Mouse (Mus musculus): ENCODE measurements around the gene Fam181b.

Fam181b gene

DNA sequence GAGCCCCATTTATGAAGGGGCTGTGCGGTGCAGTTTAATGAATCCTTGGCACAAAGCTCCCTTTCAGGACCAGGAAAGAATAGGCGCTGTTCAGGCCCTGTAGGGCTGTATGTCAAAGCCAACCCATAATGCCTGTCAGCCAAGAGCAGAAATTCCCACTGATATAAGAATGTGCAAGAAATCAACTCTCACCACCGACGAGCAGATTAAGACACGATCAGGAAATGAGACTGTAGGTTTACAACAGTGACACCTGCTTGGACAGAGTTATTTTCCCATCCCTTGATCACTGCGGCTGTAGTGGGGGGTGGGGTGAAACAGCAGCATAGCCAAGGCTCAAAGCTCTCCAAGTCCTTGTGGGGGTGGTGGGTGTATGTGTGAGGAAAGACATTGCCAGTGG lies 17.5 kb upstream of the Fam181b start:
- H3K36me3 ChIP-seq (ENCODE audit: insufficient read depth, low read length): no peaks in the 10 kb centered on the region
- no peaks in the 10 kb centered on the region; the same call in 1 of the 2 replicates for H3K27me3 ChIP-seq (ENCODE audit: insufficient read depth, low read length)
- no peak for TF ChIP-seq NANOG (IDR thresholded peaks at IDR 0.05; ENCODE audit: borderline replicate concordance, low read length)
- no peak for TF ChIP-seq POU5F1 (IDR thresholded peaks at IDR 0.05; ENCODE audit: borderline replicate concordance, low read length)
- no peak for TF ChIP-seq CTCF (conservative IDR thresholded peaks at IDR 0.05; ENCODE audit: low read length)
- H3K4me3 ChIP-seq (replicated peaks; ENCODE audit: low read length): no peak overlapping the region
- peaks cover 4% of the 10 kb centered on the region; the same call in 1 of the 2 replicates for H3K9me3 ChIP-seq (ENCODE audit: low read length)
- H3K4me1 ChIP-seq (replicated peaks; ENCODE audit: low read depth, low read length): peaks cover 1% of the 10 kb centered on the region

DNA sequence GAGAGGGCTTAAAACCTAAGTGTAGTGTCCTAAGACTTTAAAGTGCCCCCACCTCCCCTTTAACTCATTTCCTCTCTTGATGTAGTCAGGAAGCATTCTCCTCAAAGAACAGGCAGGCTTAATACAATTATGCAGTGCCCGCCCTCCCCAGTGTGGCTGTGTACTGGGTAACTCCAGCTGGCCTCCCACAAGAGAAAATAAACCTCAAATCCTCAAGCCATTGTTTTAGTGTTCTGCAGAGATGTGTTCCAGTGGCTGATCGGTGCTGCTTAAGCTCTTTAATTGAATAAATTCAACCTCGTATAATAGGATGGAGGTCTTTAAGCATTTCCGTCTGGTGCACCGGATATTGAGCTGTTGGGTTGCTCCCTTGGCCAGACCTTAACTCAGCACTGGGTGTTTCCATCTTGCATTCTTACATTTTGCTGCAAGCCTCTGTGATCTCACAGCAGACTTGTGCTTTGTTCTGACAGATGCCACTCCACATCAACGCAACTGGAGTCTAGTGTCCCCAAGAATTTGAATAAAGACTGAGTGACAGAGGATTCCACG lies 12.1 kb upstream of the Fam181b start:
- no peak for TF ChIP-seq CTCF (conservative IDR thresholded peaks at IDR 0.05; ENCODE audit: low read length)
- no peak for TF ChIP-seq NANOG (IDR thresholded peaks at IDR 0.05; ENCODE audit: borderline replicate concordance, low read length)
- no peak for TF ChIP-seq POU5F1 (IDR thresholded peaks at IDR 0.05; ENCODE audit: borderline replicate concordance, low read length)
- Histone ChIP-seq H3K4me1 (replicated peaks; ENCODE audit: low read depth, low read length) (peaks cover 8% of the 10 kb centered on the region), H3K36me3 (ENCODE audit: insufficient read depth, low read length) (no peaks in the 10 kb centered on the region)

GRCm38 (mm10) chr7:93076435-93076960 lies 3.2 kb upstream of the Fam181b start:
- Histone ChIP-seq H3K4me3 (replicated peaks; ENCODE audit: low read length) (no peak overlapping the region), H3K36me3 (ENCODE audit: insufficient read depth, low read length) (no peaks in the 10 kb centered on the region), H3K27me3 (ENCODE audit: insufficient read depth, low read length) (peaks cover 40% of the 10 kb centered on the region), H3K4me1 (replicated peaks; ENCODE audit: low read depth, low read length) (peaks cover 17% of the 10 kb centered on the region), H3K9me3 (ENCODE audit: low read length) (no peaks in the 10 kb centered on the region)
- no peak for TF ChIP-seq NANOG (IDR thresholded peaks at IDR 0.05; ENCODE audit: borderline replicate concordance, low read length)
- TF ChIP-seq CTCF (conservative IDR thresholded peaks at IDR 0.05; ENCODE audit: low read length): no peak
- TF ChIP-seq POU5F1 (IDR thresholded peaks at IDR 0.05; ENCODE audit: borderline replicate concordance, low read length): no peak

More for the DNA sequence above, 12.1 kb upstream of the Fam181b start:
- Histone ChIP-seq H3K27me3 (ENCODE audit: insufficient read depth, low read length) (no peaks in the 10 kb centered on the region), H3K9me3 (ENCODE audit: low read length) (peaks cover 4% of the 10 kb centered on the region; the same call in 1 of the 2 replicates), H3K4me3 (replicated peaks; ENCODE audit: low read length) (no peak overlapping the region)

- Histone ChIP-seq H3K27me3 (ENCODE audit: insufficient read depth, low read length) (peaks cover 57% of the 10 kb centered on the region), H3K4me1 (replicated peaks; ENCODE audit: low read depth, low read length) (peaks cover 25% of the 10 kb centered on the region), H3K9me3 (ENCODE audit: low read length) (no peaks in the 10 kb centered on the region), H3K4me3 (replicated peaks; ENCODE audit: low read length) (peak overlapping the region; percentile 86), H3K36me3 (ENCODE audit: insufficient read depth, low read length) (no peaks in the 10 kb centered on the region)
- no peak for TF ChIP-seq NANOG (IDR thresholded peaks at IDR 0.05; ENCODE audit: borderline replicate concordance, low read length)
- no peak for TF ChIP-seq POU5F1 (IDR thresholded peaks at IDR 0.05; ENCODE audit: borderline replicate concordance, low read length)
- no peak for TF ChIP-seq CTCF (conservative IDR thresholded peaks at IDR 0.05; ENCODE audit: low read length)
These were observed 263 bp upstream of the Fam181b start for GRCm38 (mm10) chr7:93079420-93079784.

DNA sequence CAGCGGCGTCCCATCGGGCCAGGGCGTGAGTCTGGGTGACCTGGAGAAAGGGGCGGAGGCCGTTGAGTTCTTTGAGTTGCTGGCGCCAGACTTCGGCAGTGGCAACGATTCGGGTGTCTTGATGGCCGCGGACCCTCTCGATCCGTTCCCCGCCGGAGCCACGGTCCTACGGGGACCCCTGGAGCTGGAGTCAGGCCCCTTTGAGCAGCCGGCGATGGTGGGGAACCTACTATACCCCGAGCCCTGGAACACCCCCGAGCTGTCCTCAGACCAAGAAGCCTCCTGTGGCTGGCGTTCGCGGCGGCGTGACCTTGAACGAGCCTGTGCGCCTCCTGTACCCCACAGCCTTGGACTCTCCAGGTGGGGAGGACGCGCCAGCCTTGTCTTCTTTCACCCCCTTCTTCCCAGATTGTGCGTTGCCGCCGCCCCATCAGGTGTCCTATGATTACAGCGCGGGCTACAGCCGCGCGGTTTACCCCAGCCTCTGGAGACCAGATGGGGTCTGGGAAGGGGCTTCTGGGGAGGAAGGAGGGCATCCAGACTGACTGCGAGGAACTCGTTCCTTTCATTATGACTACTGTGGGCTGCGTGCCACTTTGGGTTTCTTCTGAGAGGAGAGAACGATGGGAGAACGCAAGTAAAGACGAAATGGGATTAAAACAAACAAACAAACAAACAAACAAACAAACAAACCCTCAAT lies 1.2 kb downstream of the Fam181b start:
- H3K36me3 ChIP-seq (ENCODE audit: insufficient read depth, low read length): no peaks in the 10 kb centered on the region
- peaks cover 25% of the 10 kb centered on the region for H3K4me1 ChIP-seq (replicated peaks; ENCODE audit: low read depth, low read length)
- peak overlapping the region; percentile 86 for H3K4me3 ChIP-seq (replicated peaks; ENCODE audit: low read length)
- H3K27me3 ChIP-seq (ENCODE audit: insufficient read depth, low read length): peaks cover 57% of the 10 kb centered on the region
- no peaks in the 10 kb centered on the region for H3K9me3 ChIP-seq (ENCODE audit: low read length)
- TF ChIP-seq NANOG (IDR thresholded peaks at IDR 0.05; ENCODE audit: borderline replicate concordance, low read length): no peak
- TF ChIP-seq POU5F1 (IDR thresholded peaks at IDR 0.05; ENCODE audit: borderline replicate concordance, low read length): no peak
- TF ChIP-seq CTCF (conservative IDR thresholded peaks at IDR 0.05; ENCODE audit: low read length): no peak

GRCm38 (mm10) chr7:93093371-93094058 lies 13.8 kb downstream of the Fam181b start:
- no peak for TF ChIP-seq POU5F1 (IDR thresholded peaks at IDR 0.05; ENCODE audit: borderline replicate concordance, low read length)
- TF ChIP-seq NANOG (IDR thresholded peaks at IDR 0.05; ENCODE audit: borderline replicate concordance, low read length): no peak
- TF ChIP-seq CTCF (conservative IDR thresholded peaks at IDR 0.05; ENCODE audit: low read length): no peak
- Histone ChIP-seq H3K4me1 (replicated peaks; ENCODE audit: low read depth, low read length) (peaks cover 15% of the 10 kb centered on the region), H3K4me3 (replicated peaks; ENCODE audit: low read length) (no peak overlapping the region), H3K36me3 (ENCODE audit: insufficient read depth, low read length) (no peaks in the 10 kb centered on the region), H3K27me3 (ENCODE audit: insufficient read depth, low read length) (peaks cover 20% of the 10 kb centered on the region), H3K9me3 (ENCODE audit: low read length) (no peaks in the 10 kb centered on the region)

DNA sequence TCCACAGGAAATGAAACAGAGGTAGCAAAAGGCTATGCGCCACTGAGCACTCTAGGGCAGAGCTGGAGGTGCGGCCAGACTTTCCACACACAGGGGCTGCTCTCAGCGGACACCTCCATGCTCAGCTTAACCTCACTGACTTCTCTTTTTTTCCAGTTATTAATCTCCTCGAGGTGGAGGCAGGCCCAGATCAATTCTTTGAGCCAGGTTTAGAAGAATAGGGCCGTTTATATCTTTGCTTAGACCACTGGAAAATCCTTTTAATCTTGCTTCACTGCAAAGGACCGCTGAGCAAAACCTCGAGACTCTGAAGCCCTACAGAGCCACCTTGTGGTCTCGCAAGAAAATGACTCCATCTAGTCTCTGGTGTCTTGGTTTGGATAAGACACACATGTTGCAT lies 15.8 kb downstream of the Fam181b start:
- peak overlapping the region; percentile 50; the same call in 1 of the 2 replicates for H3K4me3 ChIP-seq (replicated peaks; ENCODE audit: low read length)
- no peaks in the 10 kb centered on the region for H3K36me3 ChIP-seq (ENCODE audit: insufficient read depth, low read length)
- TF ChIP-seq CTCF (conservative IDR thresholded peaks at IDR 0.05; ENCODE audit: low read length) (peak; percentile 57), POU5F1 (IDR thresholded peaks at IDR 0.05; ENCODE audit: borderline replicate concordance, low read length) (no peak)
- H3K9me3 ChIP-seq (ENCODE audit: low read length): no peaks in the 10 kb centered on the region
- peaks cover 15% of the 10 kb centered on the region for H3K4me1 ChIP-seq (replicated peaks; ENCODE audit: low read depth, low read length)
- peaks cover 20% of the 10 kb centered on the region for H3K27me3 ChIP-seq (ENCODE audit: insufficient read depth, low read length)

DNA sequence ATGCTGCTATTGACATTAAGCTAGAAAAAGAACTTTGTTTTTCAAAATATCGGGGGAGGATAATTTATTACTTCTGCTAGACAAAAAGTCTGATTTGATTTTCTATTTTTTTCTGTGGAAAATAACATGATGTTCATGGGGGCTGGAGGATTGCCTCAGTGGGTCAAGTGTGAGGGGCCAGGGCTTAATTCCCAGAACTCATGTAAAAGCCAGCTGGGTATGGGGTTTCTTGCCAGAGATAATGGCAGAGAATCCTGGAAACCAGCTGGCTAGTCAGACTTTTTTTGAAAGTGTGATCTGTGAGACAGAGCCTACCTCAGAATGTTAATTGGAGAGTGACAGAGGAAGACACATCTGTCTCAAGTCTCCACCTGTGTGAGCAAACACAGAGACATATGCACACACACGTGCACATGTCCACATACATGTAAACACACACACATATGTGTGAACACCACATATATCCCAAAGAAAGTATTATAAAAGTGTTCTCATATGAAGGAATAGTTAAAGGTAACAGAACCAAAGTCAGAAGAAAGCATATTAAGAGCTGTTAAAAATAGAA lies 25.2 kb downstream of the Fam181b start:
- no peaks in the 10 kb centered on the region for H3K27me3 ChIP-seq (ENCODE audit: insufficient read depth, low read length)
- no peaks in the 10 kb centered on the region for H3K36me3 ChIP-seq (ENCODE audit: insufficient read depth, low read length)
- no peak overlapping the region for H3K4me3 ChIP-seq (replicated peaks; ENCODE audit: low read length)
- TF ChIP-seq NANOG (IDR thresholded peaks at IDR 0.05; ENCODE audit: borderline replicate concordance, low read length) (no peak), POU5F1 (IDR thresholded peaks at IDR 0.05; ENCODE audit: borderline replicate concordance, low read length) (no peak), CTCF (conservative IDR thresholded peaks at IDR 0.05; ENCODE audit: low read length) (no peak)
- no peaks in the 10 kb centered on the region for H3K4me1 ChIP-seq (replicated peaks; ENCODE audit: low read depth, low read length)
- no peaks in the 10 kb centered on the region for H3K9me3 ChIP-seq (ENCODE audit: low read length)
